Mouse (Mus musculus) T-helper 1 cell (primary cell): ENCODE measurements around the gene Zfp668.
"Not testable (repeated sequence)": the region's sequence is repeated elsewhere in the genome, so short reads cannot be mapped to it uniquely, and the experiment has no call there.

Experiments
- in situ Hi-C: fragments of 300-600 bp; cut with MboI, MseI; formaldehyde crosslinking; loops from one replicate; pipeline ENCODE4 v1.15.1; 2025; ENCODE audit warnings: high pct_unique_total_duplicates

Gene Zfp668

GRCm38 (mm10) chr7:127876467-127877348 is at the start of gene Zfp668:
TSS of gene Zfp668 (minus strand) at chr7:127876828.
- in situ Hi-C loops, result no loop called here

- in situ Hi-C loops, result no loop called here
Measured at GRCm38 (mm10) chr7:127926066-127926465, 49.4 kb upstream of the Zfp668 start.

- in situ Hi-C loops, result no loop called here
Measured at GRCm38 (mm10) chr7:127925252-127925651, 48.6 kb upstream of the Zfp668 start.

- in situ Hi-C loops, result no loop called here
Measured at GRCm38 (mm10) chr7:127923714-127924113, 47.1 kb upstream of the Zfp668 start.

- in situ Hi-C loops, result no loop called here
Measured at GRCm38 (mm10) chr7:127922451-127923275, 46.0 kb upstream of the Zfp668 start.

GRCm38 (mm10) chr7:127921516-127921915 is 44.9 kb upstream of the Zfp668 start:
- in situ Hi-C loops, result no loop called here

- in situ Hi-C loops, result no loop called here
Measured at GRCm38 (mm10) chr7:127919290-127919689, 42.7 kb upstream of the Zfp668 start.

GRCm38 (mm10) chr7:127918203-127918602 is 41.6 kb upstream of the Zfp668 start:
- in situ Hi-C loops, result no loop called here

GRCm38 (mm10) chr7:127915293-127915692 is 38.7 kb upstream of the Zfp668 start:
- in situ Hi-C loops, result no loop called here

- in situ Hi-C loops, result no loop called here
Measured at GRCm38 (mm10) chr7:127912938-127913337, 36.3 kb upstream of the Zfp668 start.

GRCm38 (mm10) chr7:127912190-127912871 is 35.7 kb upstream of the Zfp668 start, which contains the start of gene Kat8:
TSS of gene Kat8 (plus strand) at chr7:127912516.
- in situ Hi-C loops, result no loop called here

GRCm38 (mm10) chr7:127908656-127909055 is 32.0 kb upstream of the Zfp668 start:
- in situ Hi-C loops, result no loop called here

- in situ Hi-C loops, result no loop called here
Measured at GRCm38 (mm10) chr7:127907939-127908338, 31.3 kb upstream of the Zfp668 start.

- in situ Hi-C loops, result no loop called here
Measured at GRCm38 (mm10) chr7:127903971-127904796, 27.6 kb upstream of the Zfp668 start, which contains the start of gene Bckdk. TSS of gene Bckdk (plus strand) at chr7:127904082.

- in situ Hi-C loops, result no loop called here
Measured at GRCm38 (mm10) chr7:127901772-127902171, 25.1 kb upstream of the Zfp668 start.

- in situ Hi-C loops, result no loop called here
Measured at GRCm38 (mm10) chr7:127899997-127900396, 23.4 kb upstream of the Zfp668 start.

- in situ Hi-C loops, result no loop called here
Measured at GRCm38 (mm10) chr7:127898179-127898956, 21.7 kb upstream of the Zfp668 start.

- in situ Hi-C loops, result no loop called here
Measured at GRCm38 (mm10) chr7:127897542-127897941, 20.9 kb upstream of the Zfp668 start.

- in situ Hi-C loops, result no loop called here
Measured at GRCm38 (mm10) chr7:127896384-127896783, 19.8 kb upstream of the Zfp668 start.

GRCm38 (mm10) chr7:127895891-127896290 is 19.3 kb upstream of the Zfp668 start:
- in situ Hi-C loops, result not testable (repeated sequence)
